Mouse (Mus musculus) granulocyte monocyte progenitor cell, adult 5-6 weeks (primary cell): Measurements from ENCODE around the gene Gm13089. TPM values are rescaled to one million over a fixed set of nuclear protein-coding genes. Genes with fewer than 3 reads are reported as not detected.
"Not testable (repeated sequence)": the region's sequence is repeated elsewhere in the genome, so short reads cannot be mapped to it uniquely, and the experiment has no call there.

Source experiments
- ATAC-seq: replicated peaks from 2 replicates; pipeline ENCODE4 v1.8.0; 2016; ENCODE audit warnings: mild to moderate bottlenecking, moderate TSS enrichment, inconsistent platforms; ENCODE audit not compliant: poor library complexity, severe bottlenecking
- total RNA-seq, 2 experiments: library from RNA; stranded (forward) in 1 of 2; stranded (reverse) in 1 of 2; fragments of 200-712, 200-1000 nt in 1 of 2; fragments of >200 nt in 1 of 2; fragmentation: Nextera tagmentation in 1 of 2; gene quantifications; 2 replicates each; pipeline ENCODE4 v1.2.3; 2014 to 2017

The Gm13089 gene
- total RNA-seq (2014; fragmentation: Nextera tagmentation) = not detected in 2 replicates
- not detected in 2 replicates for total RNA-seq (2017)

DNA sequence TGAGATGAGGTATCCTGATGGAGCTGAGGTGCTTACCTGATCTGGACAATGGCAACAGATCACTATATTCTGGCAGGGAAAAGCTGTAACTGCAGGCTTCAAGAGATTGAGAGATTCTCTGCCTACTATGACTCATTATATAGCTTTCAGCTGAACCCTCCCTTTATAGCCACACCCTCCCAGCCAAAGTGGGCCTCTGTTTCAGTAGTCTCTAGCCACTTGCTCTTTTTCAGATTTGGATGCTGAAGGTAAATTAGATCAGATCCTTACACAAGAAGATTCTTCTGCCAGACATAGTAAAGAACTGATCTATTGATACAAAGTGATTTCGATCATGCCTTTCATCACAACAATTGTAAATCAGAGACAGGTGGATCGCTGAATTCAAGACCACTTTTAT lies at the start of gene Gm13089:
TSS of gene Gm13089 (minus strand) at position 101 of the 400 bp plus-strand sequence.
- no peak for ATAC-seq

DNA sequence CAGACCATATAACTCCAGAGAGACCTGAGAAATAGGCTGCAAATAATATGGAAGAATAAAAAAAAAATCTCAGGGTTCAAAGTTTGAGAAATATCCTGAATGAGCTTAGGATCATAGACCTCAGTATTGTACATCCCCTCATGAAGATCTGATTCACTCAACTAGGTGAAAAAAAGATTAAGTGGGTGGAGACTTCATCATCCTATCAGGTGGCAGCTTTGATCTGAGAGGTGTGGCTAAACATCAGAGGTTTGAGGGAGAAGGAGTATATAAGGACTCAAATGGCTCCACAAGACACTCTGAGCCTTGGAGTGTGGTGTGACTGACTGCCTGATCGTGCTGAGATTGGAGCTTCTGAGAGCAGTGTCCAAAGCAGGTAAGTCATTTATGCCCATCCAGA lies 16.6 kb upstream of the Gm13089 start, which contains the start of gene Gm13078:
TSS of gene Gm13078 (plus strand) at position 301 of the 400 bp plus-strand sequence.
- ATAC-seq = no peak

DNA sequence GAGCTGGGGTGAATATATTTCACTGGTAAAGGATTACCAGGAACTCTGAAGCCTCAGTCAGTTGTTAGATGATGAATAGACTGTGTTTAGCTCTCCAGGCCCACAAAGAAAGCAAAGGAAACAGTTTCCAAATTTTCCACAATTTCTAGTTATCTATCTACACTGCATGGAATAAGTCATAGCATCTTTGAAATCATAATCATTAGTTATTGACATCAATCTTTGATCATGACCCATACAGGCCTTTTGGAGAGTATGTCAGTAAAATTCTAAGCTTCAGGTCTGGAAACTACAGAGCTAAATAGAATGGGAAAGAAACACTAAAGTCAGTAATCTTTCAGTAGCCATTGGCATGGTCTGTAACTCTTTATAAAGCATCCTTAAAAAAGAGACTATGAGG lies 45.4 kb downstream of the Gm13089 start, which contains the start of gene Gm13088:
TSS of gene Gm13088 (minus strand) at position 101 of the 400 bp plus-strand sequence.
- not testable (repeated sequence) for ATAC-seq

Other genes starting within 250 kb of the Gm13089 start
- gene Gm13043, start 191.4 kb downstream of the Gm13089 start, total RNA-seq (2014; fragmentation: Nextera tagmentation) = not detected in 2 replicates
- gene Gm13043, start 191.4 kb downstream of the Gm13089 start, total RNA-seq (2017) = not detected in 2 replicates
- not detected in 2 replicates for gene Gm13040, start 166.8 kb downstream of the Gm13089 start, total RNA-seq (2014; fragmentation: Nextera tagmentation)
- gene Gm13040, start 166.8 kb downstream of the Gm13089 start, total RNA-seq (2017) = not detected in 2 replicates
- not detected in 2 replicates for gene BC080695, start 151.0 kb downstream of the Gm13089 start, total RNA-seq (2014; fragmentation: Nextera tagmentation)
- not detected in 2 replicates for gene BC080695, start 151.0 kb downstream of the Gm13089 start, total RNA-seq (2017)
- gene Gm13057, start 151.0 kb downstream of the Gm13089 start, total RNA-seq (2014; fragmentation: Nextera tagmentation) = not detected in 2 replicates
- gene Gm13057, start 151.0 kb downstream of the Gm13089 start, total RNA-seq (2017) = not detected in 2 replicates
- gene Gm13083, start 87.7 kb downstream of the Gm13089 start, total RNA-seq (2014; fragmentation: Nextera tagmentation) = not detected in 2 replicates
- not detected in 2 replicates for gene Gm13083, start 87.7 kb downstream of the Gm13089 start, total RNA-seq (2017)
- gene Gm13088, start 45.5 kb downstream of the Gm13089 start, total RNA-seq (2014; fragmentation: Nextera tagmentation) = not detected in 2 replicates
- gene Gm13088, start 45.5 kb downstream of the Gm13089 start, total RNA-seq (2017) = not detected in 2 replicates
- not detected in 2 replicates for gene Gm13078, start 16.7 kb upstream of the Gm13089 start, total RNA-seq (2014; fragmentation: Nextera tagmentation)
- not detected in 2 replicates for gene Gm13078, start 16.7 kb upstream of the Gm13089 start, total RNA-seq (2017)
- gene Gm13023, start 86.6 kb upstream of the Gm13089 start, total RNA-seq (2014; fragmentation: Nextera tagmentation) = not detected in 2 replicates
- gene Gm13023, start 86.6 kb upstream of the Gm13089 start, total RNA-seq (2017) = not detected in 2 replicates
- gene Gm13084, start 113.4 kb upstream of the Gm13089 start, total RNA-seq (2014; fragmentation: Nextera tagmentation) = not detected in 2 replicates
- not detected in 2 replicates for gene Gm13084, start 113.4 kb upstream of the Gm13089 start, total RNA-seq (2017)
- not detected in 2 replicates for gene Gm13103, start 143.8 kb upstream of the Gm13089 start, total RNA-seq (2014; fragmentation: Nextera tagmentation)
- not detected in 2 replicates for gene Gm13103, start 143.8 kb upstream of the Gm13089 start, total RNA-seq (2017)
- not detected in 2 replicates for gene Pramef6, start 197.7 kb upstream of the Gm13089 start, total RNA-seq (2014; fragmentation: Nextera tagmentation)
- not detected in 2 replicates for gene Pramef6, start 197.7 kb upstream of the Gm13089 start, total RNA-seq (2017)
- gene Pramef25, start 248.3 kb upstream of the Gm13089 start, total RNA-seq (2014; fragmentation: Nextera tagmentation) = not detected in 2 replicates
- not detected in 2 replicates for gene Pramef25, start 248.3 kb upstream of the Gm13089 start, total RNA-seq (2017)